Mouse (Mus musculus) urinary bladder, postnatal 25 days (tissue): ENCODE results near the gene Catsperd.
"Not testable (repeated sequence)": the region's sequence is repeated elsewhere in the genome, so short reads cannot be mapped to it uniquely, and the experiment has no call there.

Experiments
- DNase-seq: peaks from one replicate; pipeline ENCODE4 v3.0.0; 2022; ENCODE audit warnings: low spot score

The Catsperd gene

DNA sequence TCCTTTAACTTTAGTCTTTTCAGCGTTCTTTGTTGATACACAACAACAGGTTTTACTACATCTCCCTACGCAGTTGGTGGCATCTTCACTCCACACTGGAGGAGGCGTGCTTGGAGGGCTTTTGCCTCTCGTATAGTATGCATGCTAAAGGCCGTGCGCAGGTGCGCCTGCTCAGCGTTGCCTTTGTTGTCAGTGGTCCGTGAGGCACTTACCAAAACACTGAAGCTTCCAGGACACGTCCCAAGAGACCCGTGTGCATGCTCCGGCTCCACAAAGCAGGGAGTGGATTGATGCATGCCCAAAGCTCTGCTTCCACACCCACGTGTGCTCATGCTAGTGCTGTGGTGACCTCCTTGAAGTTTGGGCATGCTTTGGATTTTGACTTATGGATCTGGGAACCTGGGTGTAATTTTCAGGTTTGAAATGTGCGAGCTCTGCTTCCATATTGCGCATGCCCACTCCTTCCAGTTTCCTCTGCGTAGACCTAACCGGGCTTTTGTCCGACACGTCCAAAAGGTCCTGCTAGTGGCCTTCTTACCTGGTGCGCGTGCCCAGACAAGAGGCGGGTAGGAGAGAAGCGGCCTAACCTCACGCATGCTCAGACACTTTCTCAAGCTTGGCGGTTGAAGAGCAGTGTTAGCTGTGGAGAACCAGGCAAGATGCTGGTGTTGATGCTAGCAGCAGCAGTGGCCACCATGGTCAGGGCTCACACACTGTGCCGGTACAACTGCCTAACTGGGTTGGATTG is at the start of gene Catsperd:
TSS of gene Catsperd (plus strand) at position 614 of the 748 bp plus-strand sequence.
- DNase-seq: peak; percentile 29

- no peak for DNase-seq
Observed at GRCm38 (mm10) chr17:56583071-56583470, 44.9 kb upstream of the Catsperd start.

- DNase-seq: peak; percentile 23
Observed at GRCm38 (mm10) chr17:56583611-56584256, 44.2 kb upstream of the Catsperd start.

- DNase-seq: peak; percentile 99
Observed at GRCm38 (mm10) chr17:56584257-56585130, 43.4 kb upstream of the Catsperd start, which contains the start of the genes Safb2 and Safb. Gene Safb2, minus strand, starts transcription at chr17:56584585. Gene Safb, plus strand, starts transcription at chr17:56584825.

DNA sequence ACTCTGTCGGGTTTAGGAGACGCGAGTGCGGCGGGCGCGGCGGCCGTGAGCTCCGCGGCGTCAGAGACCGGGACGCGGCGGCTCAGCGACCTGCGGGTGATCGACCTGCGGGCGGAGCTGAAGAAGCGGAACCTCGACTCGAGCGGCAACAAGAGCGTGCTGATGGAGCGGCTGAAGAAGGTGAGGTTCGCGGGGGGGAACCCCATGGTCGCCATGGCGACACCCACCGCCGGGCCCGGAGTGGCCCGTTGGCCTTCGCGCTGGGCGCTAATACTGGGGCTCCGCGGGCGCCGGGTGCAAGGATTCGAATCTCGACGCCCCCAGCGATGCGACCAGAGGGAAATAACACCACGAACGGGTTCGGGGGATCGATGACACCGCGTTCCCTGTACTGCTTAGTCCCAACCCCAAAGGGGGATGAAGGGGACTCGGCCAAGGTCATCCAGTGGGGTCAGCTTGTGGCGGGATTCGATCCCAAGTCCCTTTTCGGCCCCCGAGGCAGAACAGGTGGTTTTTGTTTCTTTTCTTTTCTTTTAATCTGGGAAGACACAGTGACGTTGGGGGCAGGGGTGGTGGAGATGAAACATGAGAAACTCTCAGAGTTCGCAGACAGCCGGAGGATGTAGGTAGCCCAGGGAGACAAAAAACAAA is 42.6 kb upstream of the Catsperd start:
- DNase-seq: peak; percentile 54

GRCm38 (mm10) chr17:56587773-56588172 is 40.2 kb upstream of the Catsperd start:
- DNase-seq: no peak

- no peak for DNase-seq
Observed at GRCm38 (mm10) chr17:56588921-56589320, 39.0 kb upstream of the Catsperd start.

DNA sequence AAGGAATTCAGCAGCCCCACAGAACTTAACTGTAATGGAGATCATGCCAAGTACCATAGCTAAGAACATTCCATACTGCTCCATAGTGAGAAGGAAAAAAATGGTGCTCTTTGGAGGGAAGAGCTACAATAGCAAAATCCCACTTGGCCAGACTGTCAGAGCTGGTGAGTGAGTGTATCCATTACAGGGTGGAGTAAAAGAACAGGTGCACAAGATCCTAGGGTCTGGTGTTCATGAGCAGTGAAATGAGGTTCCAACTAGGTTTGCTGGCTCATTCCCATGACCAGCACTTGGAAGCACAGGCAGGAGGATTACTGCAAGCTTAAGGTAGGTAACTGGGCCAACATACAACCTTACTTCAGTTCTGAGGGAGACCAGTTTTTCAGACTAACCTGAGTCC is 35.4 kb upstream of the Catsperd start:
- DNase-seq: no peak

- no peak for DNase-seq
Observed at GRCm38 (mm10) chr17:56593527-56594271, 34.2 kb upstream of the Catsperd start.

DNA sequence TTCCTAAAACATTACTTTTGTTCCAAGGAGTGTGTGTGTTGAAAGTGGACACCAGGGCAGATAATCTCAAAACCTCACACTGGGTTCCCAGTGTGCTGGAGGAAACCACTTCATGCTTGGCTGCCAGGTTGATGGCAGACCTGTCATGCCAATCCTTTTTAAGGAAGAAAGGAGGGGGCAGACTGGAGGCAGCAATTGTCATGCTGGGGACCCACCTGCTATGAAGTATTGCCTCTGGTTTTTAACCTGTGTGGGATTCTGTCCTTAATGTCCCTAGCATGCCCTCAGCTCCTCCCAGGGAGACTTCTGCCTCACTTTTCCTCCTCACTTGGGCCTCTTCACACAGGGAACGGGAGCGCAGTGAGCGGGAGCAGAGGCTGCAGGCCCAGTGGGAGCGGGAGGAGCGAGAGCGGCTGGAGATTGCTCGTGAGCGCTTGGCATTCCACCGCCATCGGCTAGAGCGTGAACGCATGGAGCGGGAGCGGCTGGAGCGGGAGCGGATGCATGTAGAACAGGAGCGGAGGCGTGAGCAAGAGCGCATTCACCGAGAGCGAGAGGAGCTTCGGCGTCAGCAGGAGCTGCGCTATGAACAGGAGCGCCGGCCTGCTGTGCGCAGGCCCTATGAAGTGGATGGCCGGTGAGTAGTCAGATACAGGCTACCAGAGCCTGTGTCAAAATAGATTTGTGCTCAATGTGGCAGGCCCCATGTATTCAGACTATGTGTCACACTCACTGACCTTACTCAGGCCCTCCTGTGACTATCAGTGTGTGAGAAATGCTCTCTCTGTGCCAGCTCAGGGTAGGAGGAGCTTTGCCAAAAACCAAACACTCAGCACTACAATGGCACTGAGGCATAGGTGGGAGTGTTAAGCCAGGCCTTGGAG is 24.5 kb upstream of the Catsperd start:
- DNase-seq: no peak

DNA sequence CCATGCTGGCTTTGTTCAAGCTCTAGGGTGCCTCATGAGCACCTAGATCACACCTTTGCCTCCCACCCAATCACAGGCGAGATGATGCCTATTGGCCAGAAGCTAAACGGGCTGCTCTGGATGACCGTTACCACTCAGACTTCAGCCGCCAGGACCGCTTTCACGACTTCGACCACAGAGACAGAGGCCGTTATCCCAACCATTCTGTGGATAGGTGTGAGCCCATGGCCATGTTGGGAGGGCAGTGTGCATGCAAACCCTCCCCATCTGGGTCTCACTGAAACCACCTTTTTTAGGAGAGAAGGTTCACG is 23.9 kb upstream of the Catsperd start:
- no peak for DNase-seq

DNA sequence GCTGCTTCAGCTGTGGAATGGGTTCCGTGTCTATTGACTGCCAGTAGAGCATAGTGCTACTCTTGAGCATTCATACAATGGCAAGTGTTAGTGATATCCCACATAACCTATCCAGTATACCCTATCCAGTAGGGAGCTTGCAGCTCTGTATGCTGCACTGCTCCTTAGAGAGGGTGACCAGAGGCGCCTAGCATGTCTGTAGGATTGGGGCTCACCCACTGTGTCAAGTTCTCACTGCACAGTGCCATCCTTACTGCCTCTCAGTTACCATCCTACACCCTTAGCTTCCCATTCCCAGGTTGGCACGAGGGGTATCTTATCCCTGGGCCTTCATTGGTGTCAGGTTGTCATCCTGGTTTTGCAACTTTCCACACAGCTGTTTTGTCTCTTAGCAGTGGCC is 23.5 kb upstream of the Catsperd start:
- no peak for DNase-seq

GRCm38 (mm10) chr17:56605431-56605830 is 22.5 kb upstream of the Catsperd start:
- no peak for DNase-seq

- DNase-seq: no peak
Observed at GRCm38 (mm10) chr17:56607521-56608062, 20.4 kb upstream of the Catsperd start.

DNA sequence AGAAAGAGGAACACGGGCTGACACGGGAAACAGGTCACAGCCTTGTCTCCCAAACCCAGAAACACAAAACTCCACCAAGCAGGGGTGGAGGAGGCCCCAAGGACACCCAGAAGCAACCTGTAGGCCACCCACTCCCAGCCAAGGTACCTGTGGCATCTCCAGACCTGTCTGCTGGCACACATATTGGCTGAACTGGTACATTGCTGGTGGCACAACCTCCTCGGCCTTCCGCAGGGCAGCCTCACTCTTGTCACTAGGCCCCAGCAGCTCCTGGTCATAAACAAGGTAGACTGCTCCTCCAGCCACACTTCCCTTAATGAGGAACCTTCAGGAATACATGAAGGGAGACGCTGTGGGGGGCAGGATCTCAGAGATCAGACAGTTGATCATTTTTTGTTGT is 19.2 kb upstream of the Catsperd start:
- DNase-seq: no peak

- DNase-seq: peak; percentile 87
Observed at GRCm38 (mm10) chr17:56609452-56610171, 18.3 kb upstream of the Catsperd start, which contains the start of gene 2410015M20Rik. Gene 2410015M20Rik, minus strand, starts transcription at chr17:56609771.

- no peak for DNase-seq
Observed at GRCm38 (mm10) chr17:56611323-56611722, 16.6 kb upstream of the Catsperd start.

- peak; percentile 28 for DNase-seq
Observed at GRCm38 (mm10) chr17:56611861-56612564, 15.9 kb upstream of the Catsperd start.

GRCm38 (mm10) chr17:56612565-56612939 is 15.4 kb upstream of the Catsperd start:
- DNase-seq: not testable (repeated sequence)
